Comparison of ENCODE assay signal across 9 mouse cellular contexts in genomic region chr1:57576066-57576753, GRCm38 (mm10).
"Had no signal": no experiment of that assay in that cellular context is flagged by ENCODE, and none has a peak within 500 bp of the region (broad histone marks: within the 10 kb centered on the region; RNA-seq: fewer than 3 reads in every experiment).

No protein-coding gene starts in this region.

- ATAC-seq: inflammation-experienced regulatory T-cells, adult 6 months; intestine, postnatal 0 days; lung, postnatal 0 days; midbrain, embryonic 13.5 days had no signal

- DNase-seq: kidney, adult 9 months; kidney, postnatal 4 days; right cerebral cortex, postnatal 14 days; thymus, adult 2 months; thymus, postnatal 25 days had no signal
